Mouse (Mus musculus) layer of hippocampus, postnatal 25 days (tissue): ENCODE measurements around the gene Rab4a. TPM values are rescaled to one million over a fixed set of nuclear protein-coding genes. Genes with fewer than 3 reads are reported as not detected.
A peak's percentile ranks its signal among the peaks of the same experiment; 100 is the strongest.
"Not testable (repeated sequence)": the region's sequence is repeated elsewhere in the genome, so short reads cannot be mapped to it uniquely, and the experiment has no call there.

ENCODE experiments used
- DNase-seq, 2 experiments: peaks; one replicate each; pipeline ENCODE4 v3.0.0; 2022; ENCODE audit warnings: mixed read lengths in 2 of 2, low spot score in 1 of 2; ENCODE audit errors: extremely low spot score in 1 of 2
- total RNA-seq, 2 experiments: library from RNA; stranded (reverse); gene quantifications; 2 replicates each; pipeline ENCODE4 v1.2.3; 2021

The Rab4a gene
- total RNA-seq, 2 experiments from 2014 or later = 42.9 to 44.9 TPM

DNA sequence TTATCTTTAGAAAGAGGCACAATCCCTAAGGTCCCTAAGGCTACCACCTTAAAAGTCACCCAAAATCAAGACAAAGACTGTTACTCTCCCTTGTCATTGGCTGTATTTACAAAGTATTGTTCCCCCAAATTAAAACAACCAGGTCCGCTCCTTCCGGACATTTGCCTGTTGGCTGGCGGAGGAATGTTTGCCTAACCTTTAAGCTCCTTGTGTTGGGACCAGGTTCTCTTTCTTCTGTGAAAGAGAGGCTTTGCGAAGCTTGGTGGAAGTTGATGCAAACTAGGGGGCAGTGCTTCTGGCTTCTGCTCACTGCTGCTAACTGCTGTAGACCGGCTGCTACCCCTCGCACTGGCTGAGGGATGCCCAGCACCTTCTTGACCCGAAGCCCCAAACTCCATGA lies 2.9 kb downstream of the Rab4a start:
- DNase-seq = no peak

DNA sequence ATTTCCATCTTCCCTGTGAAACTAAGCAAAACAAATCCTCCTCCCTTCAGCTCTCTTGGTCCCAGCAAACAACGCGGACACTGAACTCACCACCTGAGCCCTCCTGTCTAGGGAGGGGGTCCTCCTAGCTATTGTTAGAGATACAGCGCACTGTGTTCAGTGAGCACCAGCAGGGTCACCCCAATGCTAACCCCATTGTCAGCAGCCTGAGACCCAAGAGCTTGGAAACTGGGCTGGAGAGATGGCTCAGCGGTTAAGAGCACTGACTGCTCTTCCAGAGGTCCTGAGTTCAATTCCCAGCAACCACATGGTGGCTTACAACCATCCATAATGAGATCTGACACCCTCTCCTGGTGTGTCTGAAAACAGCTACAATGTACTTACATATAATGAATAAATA lies 3.6 kb downstream of the Rab4a start:
- not testable (repeated sequence) for DNase-seq

DNA sequence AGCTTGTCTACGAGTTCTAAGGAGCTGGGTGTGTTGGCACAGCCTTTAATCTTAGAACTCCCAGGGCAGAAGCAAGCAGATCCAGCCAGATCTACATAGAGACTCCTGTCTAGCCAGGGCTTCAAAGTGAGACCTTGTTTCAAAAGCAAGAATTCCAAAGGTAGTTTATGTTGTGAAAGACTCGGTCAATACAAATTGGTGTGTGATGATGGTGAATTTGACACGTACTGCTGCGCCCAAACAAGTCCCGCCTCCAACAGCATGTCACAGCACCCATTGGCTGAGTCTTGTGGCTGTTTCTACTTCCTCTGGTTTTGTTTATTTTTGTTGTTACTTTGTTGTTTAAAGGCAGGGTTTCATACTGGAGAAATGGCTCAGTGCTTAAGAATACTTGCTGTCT lies 6.4 kb downstream of the Rab4a start:
- no peak for DNase-seq

DNA sequence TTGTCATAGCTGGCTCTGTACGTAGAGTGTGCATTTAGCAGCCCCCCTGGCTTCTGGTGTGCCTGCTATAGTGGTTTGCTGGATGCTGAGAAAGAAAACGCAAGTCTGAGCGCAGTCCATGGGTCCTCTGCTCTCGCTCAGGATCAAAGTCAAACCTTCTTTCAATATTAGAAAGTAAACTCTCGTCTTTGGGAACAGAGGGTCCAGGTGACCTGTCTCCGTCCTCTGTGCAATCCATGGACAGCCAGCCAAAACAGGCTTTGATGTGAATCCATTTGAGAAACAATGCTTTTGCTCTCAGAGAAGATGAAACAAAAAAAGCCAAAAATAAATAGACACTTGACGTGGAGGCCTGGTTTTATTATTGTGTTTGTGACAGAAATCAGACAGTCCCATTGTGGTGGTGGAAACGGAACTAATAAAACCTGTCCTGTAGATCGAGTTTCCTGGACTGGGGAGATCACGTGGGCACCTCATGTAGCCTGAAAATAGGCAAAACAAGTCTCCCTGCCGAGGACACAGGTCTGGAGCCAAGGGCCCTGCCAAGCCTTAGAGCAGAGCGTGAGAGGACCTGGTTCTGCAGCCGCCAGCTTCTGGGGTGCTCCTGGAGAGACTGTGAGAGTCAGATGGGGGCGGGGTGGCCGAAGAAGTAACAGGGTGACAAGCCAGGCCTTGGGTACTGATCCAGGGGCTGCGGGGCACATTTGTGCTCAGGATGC lies 7.5 kb downstream of the Rab4a start:
- no peak for DNase-seq

DNA sequence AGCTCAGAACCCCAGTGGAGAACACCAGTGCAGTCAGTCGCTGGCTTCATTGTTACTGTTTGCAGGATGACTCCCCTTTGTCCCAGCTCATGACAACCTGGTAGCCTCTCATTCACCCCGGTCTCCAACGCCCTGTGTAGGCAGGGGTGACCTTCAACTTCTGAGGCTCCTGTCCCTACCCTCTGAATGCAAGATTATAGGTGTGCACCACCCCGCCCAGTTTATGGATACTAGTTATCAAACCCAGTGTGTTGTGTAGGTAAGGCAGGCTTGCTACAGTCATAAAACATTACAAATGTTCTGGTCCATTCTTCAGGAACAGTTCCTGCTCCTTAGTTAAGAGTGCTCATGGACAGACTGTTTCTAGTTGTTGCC lies 8.1 kb downstream of the Rab4a start:
- no peak for DNase-seq

DNA sequence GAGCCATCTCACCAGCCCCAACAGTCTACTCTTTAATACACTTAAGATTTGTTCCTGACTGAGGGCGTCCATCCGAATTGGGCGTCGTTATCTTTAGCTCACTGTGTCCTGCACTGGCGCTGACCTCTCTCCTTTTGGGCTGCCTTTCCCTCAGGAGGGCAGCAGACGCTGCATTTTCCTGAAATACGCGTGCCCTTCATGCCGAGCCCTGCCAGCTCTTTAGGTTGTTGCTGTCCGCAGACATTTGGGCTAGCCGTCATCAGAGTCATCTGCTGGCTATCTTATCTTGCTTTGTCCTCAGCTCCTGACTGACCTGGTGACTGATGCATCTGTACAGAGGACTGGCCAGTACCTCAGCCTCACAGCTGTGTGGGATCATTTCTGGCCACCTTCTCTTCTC lies 9.5 kb downstream of the Rab4a start:
- DNase-seq = no peak

DNA sequence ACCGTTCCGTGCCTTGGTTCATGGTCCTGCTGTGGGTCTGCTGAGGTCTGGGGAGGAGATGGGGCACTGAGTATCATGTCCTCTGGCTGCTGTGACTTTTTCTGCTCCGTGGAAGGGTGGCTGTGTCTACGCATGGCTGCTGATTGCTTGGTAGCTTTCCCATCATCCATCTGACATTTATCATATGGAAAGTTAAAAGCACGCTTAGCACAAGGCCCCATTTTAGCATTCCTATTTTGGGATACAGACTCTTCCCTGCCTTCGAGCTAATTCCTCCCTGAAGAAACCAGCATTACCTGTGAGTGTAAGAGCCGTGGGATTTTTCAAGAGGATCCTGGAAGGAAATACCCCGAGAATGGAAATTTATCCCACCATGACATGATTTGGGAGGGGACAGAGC lies 11.2 kb downstream of the Rab4a start:
- no peak for DNase-seq

DNA sequence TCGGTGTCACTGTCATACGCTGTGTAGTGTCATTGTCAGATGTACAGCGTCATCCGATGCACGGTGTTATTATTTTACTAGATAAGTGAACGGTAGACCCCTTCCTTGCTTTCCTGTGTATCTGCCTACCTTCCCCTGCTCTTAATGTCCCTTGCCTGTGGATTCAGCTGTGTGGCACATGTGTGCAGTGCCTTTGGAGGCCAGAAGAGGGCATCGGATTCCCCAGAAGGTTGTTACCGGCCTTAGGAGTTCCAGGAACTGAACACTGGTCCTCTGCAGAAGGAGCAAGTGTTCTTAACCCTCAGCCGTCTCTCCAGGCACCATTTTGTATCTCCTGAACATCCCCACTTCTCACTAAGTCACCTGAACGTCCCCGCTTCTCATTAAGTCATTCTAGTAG lies 12.0 kb downstream of the Rab4a start:
- no peak for DNase-seq

DNA sequence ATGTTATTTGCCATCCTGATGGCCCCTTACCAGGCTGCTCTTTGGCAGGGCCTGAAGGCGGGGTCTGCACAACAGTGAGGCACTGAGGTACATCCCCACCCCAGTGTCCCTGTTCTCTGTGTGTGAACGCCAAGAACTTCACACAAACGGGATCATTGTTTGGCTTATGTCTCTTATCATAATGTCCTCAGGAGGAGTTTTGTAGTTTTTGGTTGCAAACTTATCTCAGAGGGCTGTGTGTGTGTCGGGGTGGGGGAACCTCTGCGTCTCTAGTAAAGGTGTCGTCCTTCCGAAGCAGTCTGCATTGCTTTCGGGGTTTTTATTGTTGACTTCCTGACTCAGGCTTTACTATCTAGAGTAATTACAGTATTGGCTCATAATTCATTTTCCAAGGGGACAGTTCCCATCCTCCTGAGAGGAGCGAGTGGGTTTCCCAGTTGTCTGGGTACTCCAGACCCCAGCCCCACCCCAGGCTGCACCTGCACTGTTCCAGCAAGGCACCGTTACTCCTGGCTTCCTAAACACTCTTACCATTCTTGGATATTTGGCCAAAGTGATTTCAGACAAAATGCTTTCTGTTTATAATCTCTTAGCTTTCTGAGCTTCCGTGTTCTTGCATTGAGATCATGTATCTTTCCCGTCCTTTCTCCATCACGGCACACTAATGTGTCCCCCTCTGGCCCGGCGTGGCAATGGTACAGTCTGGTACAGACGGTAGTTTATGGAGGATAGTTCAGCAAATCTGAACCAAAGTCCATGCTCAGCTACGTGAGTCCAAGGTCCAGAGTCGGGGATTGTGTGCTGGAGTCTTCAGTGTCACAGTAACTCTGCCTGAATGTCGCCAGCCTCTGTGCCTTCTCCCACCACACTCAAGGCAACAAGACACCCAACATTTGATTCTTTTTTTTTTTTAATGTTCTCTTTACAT lies 14.2 kb downstream of the Rab4a start:
- no peak for DNase-seq

DNA sequence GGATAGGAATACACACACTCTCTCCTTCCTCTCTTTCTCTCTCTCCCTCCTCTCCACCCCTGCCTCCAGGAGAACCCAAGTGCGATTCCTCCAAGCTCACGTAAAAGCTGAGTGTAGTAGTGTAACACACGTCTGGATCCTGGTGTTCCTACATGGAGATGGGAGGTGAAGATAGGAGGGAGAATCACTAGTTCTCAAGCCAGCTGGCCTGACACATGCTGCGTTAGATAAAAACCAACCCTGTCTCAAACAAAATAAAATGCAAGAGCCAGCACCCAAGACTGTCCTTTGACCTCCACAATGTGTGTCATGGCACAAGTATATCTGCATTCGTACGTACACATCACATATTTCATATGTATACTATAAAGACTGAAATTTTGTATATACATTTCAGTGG lies 15.0 kb downstream of the Rab4a start:
- no peak for DNase-seq

DNA sequence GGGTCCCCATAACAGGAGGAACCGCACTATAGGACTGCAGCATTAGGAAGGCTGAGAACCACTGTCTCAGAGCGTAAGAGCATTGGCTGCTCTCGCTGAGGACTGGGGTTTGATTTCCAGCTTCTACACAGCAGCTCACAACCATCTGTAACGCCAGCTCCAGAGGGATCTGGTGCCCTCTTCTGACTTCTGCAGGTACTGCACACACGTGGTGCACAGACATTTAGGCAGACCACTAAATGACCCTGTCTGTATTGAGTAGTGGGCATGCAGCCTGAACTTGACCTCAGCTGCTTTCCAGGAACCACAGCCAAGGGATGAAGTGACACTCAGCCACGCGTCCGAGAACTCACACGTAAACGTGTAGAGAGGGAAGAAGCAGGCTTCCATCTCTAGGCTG lies 17.3 kb downstream of the Rab4a start:
- DNase-seq = no peak

DNA sequence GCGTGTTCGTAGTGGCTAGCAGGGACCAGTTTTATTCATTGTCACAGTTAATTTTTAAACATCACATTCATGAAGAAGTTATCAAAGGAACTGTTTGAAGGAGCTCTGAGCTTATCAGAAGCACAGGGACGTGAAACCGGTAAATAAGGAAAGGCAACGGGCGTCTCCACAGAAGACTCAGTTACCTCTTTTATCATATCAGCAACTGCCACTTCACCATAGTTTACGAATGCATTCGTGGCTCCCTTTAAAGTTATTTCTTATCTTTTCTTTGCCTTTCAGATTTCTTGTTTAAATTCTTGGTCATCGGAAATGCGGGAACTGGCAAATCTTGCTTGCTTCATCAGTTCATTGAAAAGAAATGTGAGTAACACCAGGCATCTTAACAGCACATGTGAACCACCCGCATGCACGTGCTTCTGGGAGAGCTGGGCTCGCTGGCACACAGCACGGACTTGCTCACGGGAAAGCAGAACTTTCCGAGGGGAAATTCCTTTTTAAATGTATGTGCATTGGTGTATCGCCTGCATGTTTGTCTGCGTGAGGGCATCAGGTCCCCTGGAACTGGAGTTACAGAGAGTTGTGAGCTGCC lies 17.8 kb downstream of the Rab4a start:
- DNase-seq = no peak

DNA sequence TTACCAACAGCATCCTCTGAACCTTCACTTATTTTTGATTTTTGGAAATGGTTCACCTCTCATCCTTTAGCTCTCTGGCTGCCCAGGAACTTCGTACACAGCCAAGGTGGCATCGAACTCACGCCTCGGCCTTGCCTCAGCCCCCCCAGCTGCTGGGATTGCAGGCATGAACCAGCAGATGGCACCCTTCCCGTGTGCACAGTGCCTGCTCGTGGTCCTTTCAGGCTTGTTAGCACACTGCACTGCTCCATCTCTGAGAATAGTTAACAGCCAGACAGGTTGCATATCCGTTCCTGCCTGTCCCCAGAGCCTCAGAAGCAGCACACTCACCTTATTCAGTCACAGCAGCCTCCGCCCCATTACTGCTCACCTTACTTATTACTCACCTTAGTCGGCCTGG lies 20.2 kb downstream of the Rab4a start:
- DNase-seq = no peak

DNA sequence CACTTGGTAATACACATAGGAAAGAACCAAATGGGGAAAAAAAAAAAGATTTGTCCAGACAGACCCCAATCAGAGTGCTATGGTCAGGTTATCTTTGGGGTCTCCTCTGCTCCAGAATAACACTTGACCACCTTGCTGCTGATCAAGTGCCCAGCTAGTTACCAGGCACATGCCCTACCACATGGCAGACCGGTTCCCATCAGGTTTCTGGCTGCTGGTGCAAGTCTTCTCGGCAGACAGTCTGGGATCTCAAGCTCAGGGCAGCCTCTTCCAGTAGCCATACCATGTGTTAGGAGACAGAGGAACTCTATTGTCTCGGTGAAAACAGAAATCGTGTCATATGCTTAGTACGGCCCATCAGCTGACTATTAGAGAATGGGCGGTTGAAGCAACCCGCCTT lies 21.0 kb downstream of the Rab4a start:
- no peak for DNase-seq

DNA sequence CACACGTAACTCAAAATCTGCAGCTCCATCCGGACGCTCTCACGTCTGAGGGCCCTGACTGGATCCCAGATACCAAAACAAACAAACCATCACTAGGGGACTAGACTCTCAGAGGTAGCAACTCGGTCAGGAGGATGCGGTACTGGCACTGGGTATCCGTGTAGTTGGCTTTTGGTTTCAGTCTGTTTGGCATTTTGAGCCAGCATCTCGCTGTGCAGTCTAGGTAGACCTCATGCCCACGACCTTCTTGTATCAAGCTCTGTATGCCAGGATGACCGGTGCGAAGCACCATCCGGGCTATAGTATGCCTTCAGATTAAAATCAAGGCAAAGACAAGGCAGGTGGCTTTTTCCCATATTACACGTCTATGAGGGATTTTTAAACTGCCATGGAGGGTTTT lies 21.7 kb downstream of the Rab4a start:
- no peak for DNase-seq

DNA sequence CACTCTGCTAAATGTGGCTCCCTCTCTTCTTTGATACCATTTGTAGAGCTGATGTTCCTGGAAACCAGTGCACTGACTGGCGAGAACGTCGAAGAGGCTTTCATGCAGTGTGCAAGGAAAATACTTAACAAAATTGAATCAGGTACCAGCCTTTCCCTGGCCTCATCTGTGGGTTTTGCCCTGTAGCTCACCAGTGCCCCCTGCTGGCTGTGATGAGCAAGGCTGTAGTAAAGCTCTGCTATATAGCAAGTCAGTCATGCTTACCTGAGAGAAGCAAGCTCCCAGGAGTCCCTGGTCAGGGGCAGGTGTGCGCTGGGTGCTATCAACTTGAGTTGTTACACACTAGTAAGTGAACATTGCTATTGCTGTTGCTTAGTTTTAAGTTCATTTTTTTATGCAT lies 27.0 kb downstream of the Rab4a start:
- DNase-seq = peak in 1 of 2 experiments; percentile 67

DNA sequence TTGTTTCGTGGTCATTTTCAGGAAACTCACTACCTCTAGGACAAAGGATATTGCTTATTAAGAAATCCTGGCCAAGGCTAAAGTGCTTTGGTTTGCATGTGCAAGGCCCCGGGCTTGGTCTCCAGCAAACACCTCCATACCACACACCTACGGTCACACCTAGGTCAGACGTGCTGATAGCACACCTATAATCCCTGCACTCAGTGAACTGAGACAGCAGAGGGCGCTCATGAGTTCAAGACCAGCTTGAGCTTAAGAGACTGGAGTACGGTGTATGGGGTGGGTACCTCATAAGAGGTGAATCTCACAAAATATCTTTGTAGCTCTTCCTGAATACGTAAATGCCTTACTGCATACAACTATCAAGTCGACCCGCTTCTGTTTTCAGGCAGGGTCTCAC lies 29.7 kb downstream of the Rab4a start:
- peak in 1 of 2 experiments; percentile 78 for DNase-seq

DNA sequence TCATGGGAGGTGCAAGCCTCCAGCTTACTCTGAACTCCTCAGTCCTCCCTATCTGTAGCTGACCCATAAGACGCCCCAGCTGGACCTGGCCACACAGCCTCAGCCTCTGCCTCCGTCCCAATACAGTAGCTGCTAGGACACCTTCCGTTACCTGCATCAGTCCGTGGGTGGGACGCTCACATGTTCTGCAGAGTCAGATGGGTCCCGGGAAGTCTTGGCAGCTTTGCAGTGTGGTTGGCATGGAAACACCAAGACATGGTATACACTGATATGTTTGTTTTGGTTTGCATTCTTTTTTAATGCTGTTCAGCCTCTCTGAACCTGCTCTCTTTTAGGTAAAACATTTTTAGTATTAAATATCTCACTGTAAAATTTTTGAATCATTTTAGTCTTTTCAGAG lies 30.6 kb downstream of the Rab4a start:
- no peak for DNase-seq

DNA sequence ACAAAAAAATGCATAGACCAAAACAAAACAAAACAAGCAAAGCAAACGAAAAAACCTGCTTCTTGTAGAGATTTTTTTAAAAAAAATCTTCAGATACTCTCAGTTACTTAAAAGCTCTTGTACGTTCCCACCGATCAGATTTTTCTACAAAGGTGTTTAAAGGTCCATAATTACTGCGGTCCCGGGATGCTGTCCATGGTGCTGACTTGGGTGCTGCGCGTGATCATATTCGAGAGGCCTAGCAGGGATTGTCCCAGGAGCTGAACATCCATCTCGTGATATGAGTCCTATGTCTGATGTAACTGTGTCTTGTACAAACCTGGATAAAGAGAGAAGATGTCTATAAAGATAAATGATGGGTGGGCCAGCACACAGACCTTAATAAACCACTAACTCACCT lies 32.7 kb downstream of the Rab4a start:
- DNase-seq = no peak

DNA sequence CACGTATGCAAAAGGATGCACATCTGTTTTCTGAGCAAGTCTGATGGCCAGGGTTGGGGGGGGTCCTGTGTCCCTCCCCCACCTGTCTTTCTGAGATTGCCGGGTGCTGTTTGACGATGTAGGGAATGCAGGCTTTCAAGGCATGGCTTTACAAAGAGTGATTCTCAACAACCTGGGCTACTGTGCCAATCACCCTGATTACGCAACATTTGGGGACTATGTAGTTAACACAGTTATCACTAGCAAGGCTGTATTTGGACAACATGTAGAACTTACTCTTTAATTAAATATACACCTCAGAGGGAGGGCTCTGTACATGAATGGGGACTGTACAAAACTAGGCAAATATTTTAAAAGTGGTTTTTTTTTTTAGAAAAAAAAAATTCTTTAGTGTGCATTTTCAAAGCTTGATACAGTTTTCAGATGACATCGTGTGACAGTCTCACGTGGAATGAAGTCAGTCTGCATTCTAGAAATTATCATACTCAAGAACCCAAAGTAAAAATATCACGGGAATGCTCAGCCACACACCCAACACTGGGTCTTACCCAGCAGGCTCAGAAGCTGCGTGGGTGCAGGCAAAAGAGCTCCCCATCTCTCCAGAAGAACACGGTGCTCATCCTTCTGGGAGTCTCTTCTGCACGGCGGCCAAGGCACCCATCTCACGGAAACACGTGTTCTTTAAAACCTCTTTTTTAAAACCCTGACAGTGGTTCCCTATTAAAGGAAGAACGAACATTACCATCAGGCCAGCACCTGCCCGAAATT lies 35.0 kb downstream of the Rab4a start:
- no peak for DNase-seq

DNA sequence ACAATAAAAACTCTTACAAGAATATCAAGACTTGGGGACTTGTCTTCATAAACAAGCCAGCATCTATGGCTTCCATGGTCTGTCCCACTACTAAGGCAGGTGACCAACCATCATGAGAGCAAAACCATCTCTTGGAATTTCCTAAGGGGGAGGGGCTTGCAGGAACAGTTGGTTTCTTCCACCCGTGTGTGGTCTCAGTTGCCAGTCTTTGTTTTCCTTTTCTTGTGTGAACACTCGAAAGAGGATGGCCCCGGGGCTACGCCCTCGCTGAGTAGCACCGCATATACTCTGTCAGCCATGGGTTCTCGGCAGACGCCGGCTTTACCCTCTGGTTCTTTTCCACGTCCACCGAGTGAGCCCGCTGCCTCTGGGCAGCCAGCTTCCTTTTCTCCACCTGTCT lies 36.3 kb downstream of the Rab4a start:
- no peak for DNase-seq
